Mouse (Mus musculus) E14TG2a.4 (cell line): ENCODE data around the gene Kcnip1.

Experiments used
- CTCF ChIP-seq: conservative IDR thresholded peaks from 2 replicates; pipeline ENCODE4 v1.5.1; 2014; ENCODE audit warnings: low read length
- NANOG ChIP-seq: IDR thresholded peaks from 2 replicates; pipeline ENCODE4 v1.6.1; 2014; ENCODE audit warnings: borderline replicate concordance, low read length, mixed read lengths
- POU5F1 ChIP-seq: IDR thresholded peaks from 2 replicates; pipeline ENCODE4 v1.6.1; 2014; ENCODE audit warnings: low read length, borderline replicate concordance

GRCm38 (mm10) chr11:34002593-34002965 is 9.6 kb upstream of the Kcnip1 start:
- TF ChIP-seq CTCF (no peak), NANOG (no peak), POU5F1 (no peak)
